Mouse (Mus musculus) forebrain, embryonic 16.5 days (tissue): ENCODE data around the gene Ndufa13. TPM values are rescaled to one million over a fixed set of nuclear protein-coding genes. Genes with fewer than 3 reads are reported as not detected.
"Not testable (repeated sequence)": the region's sequence is repeated elsewhere in the genome, so short reads cannot be mapped to it uniquely, and the experiment has no call there.

Source experiments
- ATAC-seq: fragments of 200-750 bp; cut with Nextera tagmentation; 2 replicates; pipeline ENCODE4 v1.8.0; 2017; ENCODE audit warnings: mild to moderate bottlenecking, moderate library complexity
- H3K27ac ChIP-seq: fragments of 300-500 bp; sonication (generic); 2 replicates; pipeline ENCODE4 v1.5.1; 2014; ENCODE audit warnings: low read length, control low read depth
- H3K27me3 ChIP-seq: fragments of 300-500 bp; sonication (generic); replicated peaks from 2 replicates; pipeline ENCODE4 v1.6.1; 2014; ENCODE audit warnings: low read length; ENCODE audit not compliant: control insufficient read depth, insufficient read depth
- H3K36me3 ChIP-seq: fragments of 300-500 bp; sonication (generic); 2 replicates; pipeline ENCODE4 v1.6.1; 2014; ENCODE audit not compliant: control insufficient read depth, insufficient read depth
- H3K4me1 ChIP-seq: fragments of 300-500 bp; sonication (generic); replicated peaks from 2 replicates; pipeline ENCODE4 v1.6.1; 2014; ENCODE audit warnings: low read length; ENCODE audit not compliant: control insufficient read depth, insufficient read depth
- H3K4me2 ChIP-seq: fragments of 300-500 bp; sonication (generic); 2 replicates; pipeline ENCODE4 v1.6.1; 2014; ENCODE audit warnings: mild to moderate bottlenecking, low read length, control low read depth
- H3K4me3 ChIP-seq: fragments of 300-500 bp; sonication (generic); replicated peaks from 2 replicates; pipeline ENCODE4 v1.5.1; 2014; ENCODE audit warnings: mild to moderate bottlenecking, low read length, control low read depth
- H3K9ac ChIP-seq: fragments of 300-500 bp; sonication (generic); replicated peaks from 2 replicates; pipeline ENCODE4 v1.6.1; 2014; ENCODE audit warnings: low read depth, low read length, control low read depth
- H3K9me3 ChIP-seq: fragments of 300-500 bp; sonication (generic); 2 replicates; pipeline ENCODE4 v1.6.1; 2016; ENCODE audit warnings: low read length; ENCODE audit not compliant: control insufficient read depth
- WGBS: fragments of 180-500 bp; shearing (Covaris S2); extraction: QIAGEN DNeasy Blood & Tissue Kit; methylation state at CpG from one replicate; pipeline ENCODE4 v1.1.7; 2014; 5-methylcytosine and 5-hydroxymethylcytosine counted together
- polyA plus RNA-seq: library from polyadenylated mRNA; unstranded; fragments of >200 nt; fragmentation: Nextera tagmentation; extraction: Ambion mirVana; gene quantifications from 2 replicates; pipeline ENCODE4 v1.2.1, GENCODE M21; 2015

Gene Ndufa13
- polyA plus RNA-seq = 144 and 145 TPM in 2 replicates

DNA sequence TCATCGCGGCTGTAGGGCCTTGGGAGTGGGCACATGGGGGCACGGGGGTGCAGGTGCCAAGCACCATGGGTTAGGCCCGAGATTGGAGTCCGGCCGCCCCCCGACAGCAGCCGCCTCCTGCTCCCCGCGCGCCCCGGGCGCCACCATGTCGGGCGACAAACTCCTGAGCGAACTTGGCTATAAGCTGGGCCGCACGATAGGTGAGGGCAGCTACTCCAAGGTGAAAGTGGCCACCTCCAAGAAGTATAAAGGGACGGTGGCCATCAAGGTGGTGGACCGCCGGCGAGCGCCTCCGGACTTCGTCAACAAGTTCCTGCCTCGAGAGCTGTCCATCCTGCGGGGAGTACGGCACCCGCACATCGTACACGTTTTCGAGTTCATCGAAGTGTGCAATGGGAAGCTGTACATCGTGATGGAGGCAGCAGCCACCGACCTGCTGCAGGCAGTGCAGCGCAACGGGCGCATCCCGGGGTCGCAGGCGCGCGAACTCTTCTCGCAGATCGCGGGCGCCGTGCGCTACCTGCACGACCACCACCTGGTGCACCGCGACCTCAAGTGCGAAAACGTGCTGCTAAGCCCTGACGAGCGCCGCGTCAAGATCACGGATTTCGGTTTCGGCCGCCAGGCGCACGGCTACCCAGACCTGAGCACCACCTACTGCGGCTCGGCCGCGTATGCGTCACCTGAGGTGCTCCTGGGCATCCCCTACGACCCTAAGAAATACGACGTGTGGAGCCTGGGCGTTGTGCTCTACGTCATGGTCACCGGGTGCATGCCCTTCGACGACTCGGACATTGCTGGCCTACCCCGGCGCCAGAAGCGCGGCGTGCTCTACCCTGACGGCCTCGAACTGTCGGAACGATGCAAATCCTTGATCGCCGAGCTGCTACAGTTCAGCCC is at the start of gene Ndufa13, which contains the start of the genes Tssk6 and Yjefn3:
Ndufa13 (minus strand) TSS at position 396 of the 900 bp plus-strand sequence.
Tssk6 (plus strand) TSS at position 22 of the 900 bp plus-strand sequence.
Yjefn3 (minus strand) TSS at position 550 of the 900 bp plus-strand sequence.
- H3K9me3 ChIP-seq = no peaks in the 10 kb centered on the region
- WGBS = 4% methylated on average over 89 of the region's 89 CpGs
- no peaks in the 10 kb centered on the region for H3K27me3 ChIP-seq
- H3K4me1 ChIP-seq = peaks cover 31% of the 10 kb centered on the region
- ATAC-seq = peak; percentile 2
- peak within 1 kb of the TSS; percentile 86 for H3K4me3 ChIP-seq
- H3K4me2 ChIP-seq = peak within 1 kb of the TSS; percentile 98
- H3K36me3 ChIP-seq = no peaks in the 10 kb centered on the region
- peak within 1 kb of the TSS; percentile 80 for H3K9ac ChIP-seq
- peak within 1 kb of the TSS; percentile 88 for H3K27ac ChIP-seq

- no peak overlapping the region for H3K27ac ChIP-seq
- H3K9me3 ChIP-seq = no peaks in the 10 kb centered on the region
- no peaks in the 10 kb centered on the region for H3K27me3 ChIP-seq
- no peaks in the 10 kb centered on the region for H3K4me1 ChIP-seq
- no peak for ATAC-seq
- H3K36me3 ChIP-seq = no peaks in the 10 kb centered on the region
- no peak overlapping the region for H3K4me2 ChIP-seq
- no peak overlapping the region for H3K9ac ChIP-seq
- H3K4me3 ChIP-seq = no peak overlapping the region
- WGBS = 92% methylated on average over 2 of the region's 2 CpGs
Observed at GRCm38 (mm10) chr8:69950300-69950699, 47.9 kb upstream of the Ndufa13 start.

GRCm38 (mm10) chr8:69942495-69942894 is 40.1 kb upstream of the Ndufa13 start:
- H3K9me3 ChIP-seq, H3K27ac ChIP-seq, H3K4me2 ChIP-seq, H3K4me1 ChIP-seq, H3K27me3 ChIP-seq, H3K4me3 ChIP-seq, H3K9ac ChIP-seq, H3K36me3 ChIP-seq, ATAC-seq: not testable (repeated sequence)
- 89% methylated on average over 2 of the region's 3 CpGs for WGBS

GRCm38 (mm10) chr8:69940386-69940785 is 38.0 kb upstream of the Ndufa13 start:
- no peaks in the 10 kb centered on the region for H3K9me3 ChIP-seq

GRCm38 (mm10) chr8:69939633-69940032 is 37.3 kb upstream of the Ndufa13 start:
- no peak for ATAC-seq
- Histone ChIP-seq H3K9ac (no peak overlapping the region), H3K27ac (no peak overlapping the region), H3K36me3 (no peaks in the 10 kb centered on the region), H3K9me3 (no peaks in the 10 kb centered on the region), H3K4me2 (no peak overlapping the region), H3K4me3 (no peak overlapping the region), H3K4me1 (no peaks in the 10 kb centered on the region), H3K27me3 (no peaks in the 10 kb centered on the region)
- 54% methylated on average over 3 of the region's 3 CpGs for WGBS

More at GRCm38 (mm10) chr8:69940386-69940785, 38.0 kb upstream of the Ndufa13 start:
- no peaks in the 10 kb centered on the region for H3K4me1 ChIP-seq
- no peak overlapping the region for H3K9ac ChIP-seq
- no peaks in the 10 kb centered on the region for H3K27me3 ChIP-seq
- no peak overlapping the region for H3K27ac ChIP-seq
- H3K4me2 ChIP-seq = no peak overlapping the region
- 86% methylated on average over 2 of the region's 2 CpGs for WGBS
- ATAC-seq = no peak
- H3K36me3 ChIP-seq = no peaks in the 10 kb centered on the region
- no peak overlapping the region for H3K4me3 ChIP-seq

DNA sequence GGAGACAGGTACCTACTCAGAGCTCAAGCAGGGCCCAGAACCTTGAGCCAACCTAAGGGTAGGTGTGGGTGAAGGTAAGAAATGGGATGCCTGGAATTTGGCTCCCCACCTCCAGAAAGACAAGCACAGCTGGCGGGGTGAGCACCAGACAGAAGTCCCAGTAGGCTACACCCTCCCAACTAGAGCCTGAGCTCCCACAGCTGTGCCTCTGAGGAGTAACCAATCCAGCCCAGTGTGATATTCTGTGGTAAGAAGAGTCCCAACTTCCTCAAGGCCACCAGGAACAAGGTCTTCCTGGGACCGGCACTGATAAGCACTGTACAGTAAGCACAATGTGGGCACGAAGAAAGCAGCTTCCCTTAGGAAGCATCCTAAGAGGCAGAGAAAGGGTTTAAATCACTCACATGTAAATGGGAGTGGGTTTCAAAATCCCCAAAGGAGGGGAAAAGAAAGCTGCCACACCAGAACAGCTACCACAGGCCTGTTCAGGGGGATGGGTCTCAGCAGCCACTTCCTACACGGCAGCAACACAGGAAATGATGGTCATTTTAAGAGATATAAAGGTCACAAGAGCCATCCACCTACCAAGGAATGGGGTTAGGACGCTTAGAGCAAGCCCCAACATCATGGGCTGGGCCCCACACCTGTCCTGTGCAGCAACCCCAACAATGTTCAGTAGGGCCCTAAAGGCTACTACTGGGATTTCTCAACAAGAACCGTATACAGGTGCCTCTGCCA is 36.1 kb upstream of the Ndufa13 start:
- H3K4me2 ChIP-seq = no peak overlapping the region
- ATAC-seq = no peak
- no peaks in the 10 kb centered on the region for H3K4me1 ChIP-seq
- 92% methylated on average over 6 of the region's 6 CpGs for WGBS
- H3K4me3 ChIP-seq = no peak overlapping the region
- no peak overlapping the region for H3K9ac ChIP-seq
- no peak overlapping the region for H3K27ac ChIP-seq
- H3K9me3 ChIP-seq = no peaks in the 10 kb centered on the region
- H3K27me3 ChIP-seq = no peaks in the 10 kb centered on the region
- H3K36me3 ChIP-seq = no peaks in the 10 kb centered on the region

DNA sequence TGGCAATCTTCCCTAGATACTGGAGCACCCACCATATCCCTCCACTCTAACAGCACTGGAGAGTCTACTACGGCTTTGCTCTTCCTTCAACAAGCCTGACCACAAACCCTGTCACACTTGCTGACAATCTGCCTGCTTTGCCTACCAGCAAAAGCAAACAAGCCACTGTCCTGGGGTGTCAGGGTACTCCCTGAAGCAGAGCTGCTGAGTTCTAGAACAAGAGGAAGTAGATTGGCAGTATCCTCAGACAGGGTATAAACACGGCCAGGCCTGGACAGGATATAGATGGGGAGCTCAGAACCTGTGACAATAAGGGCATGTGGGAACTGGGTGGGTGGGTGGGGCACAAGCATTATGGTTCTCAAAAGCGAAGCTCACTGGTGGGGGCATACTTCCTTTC is 35.1 kb upstream of the Ndufa13 start:
- H3K27me3 ChIP-seq = no peaks in the 10 kb centered on the region
- no peak overlapping the region for H3K27ac ChIP-seq
- H3K4me3 ChIP-seq = no peak overlapping the region
- H3K9me3 ChIP-seq = no peaks in the 10 kb centered on the region
- 81% methylated on average over 3 of the region's 3 CpGs for WGBS
- no peak overlapping the region for H3K9ac ChIP-seq
- no peak overlapping the region for H3K4me2 ChIP-seq
- H3K36me3 ChIP-seq = no peaks in the 10 kb centered on the region
- no peaks in the 10 kb centered on the region for H3K4me1 ChIP-seq
- no peak for ATAC-seq

DNA sequence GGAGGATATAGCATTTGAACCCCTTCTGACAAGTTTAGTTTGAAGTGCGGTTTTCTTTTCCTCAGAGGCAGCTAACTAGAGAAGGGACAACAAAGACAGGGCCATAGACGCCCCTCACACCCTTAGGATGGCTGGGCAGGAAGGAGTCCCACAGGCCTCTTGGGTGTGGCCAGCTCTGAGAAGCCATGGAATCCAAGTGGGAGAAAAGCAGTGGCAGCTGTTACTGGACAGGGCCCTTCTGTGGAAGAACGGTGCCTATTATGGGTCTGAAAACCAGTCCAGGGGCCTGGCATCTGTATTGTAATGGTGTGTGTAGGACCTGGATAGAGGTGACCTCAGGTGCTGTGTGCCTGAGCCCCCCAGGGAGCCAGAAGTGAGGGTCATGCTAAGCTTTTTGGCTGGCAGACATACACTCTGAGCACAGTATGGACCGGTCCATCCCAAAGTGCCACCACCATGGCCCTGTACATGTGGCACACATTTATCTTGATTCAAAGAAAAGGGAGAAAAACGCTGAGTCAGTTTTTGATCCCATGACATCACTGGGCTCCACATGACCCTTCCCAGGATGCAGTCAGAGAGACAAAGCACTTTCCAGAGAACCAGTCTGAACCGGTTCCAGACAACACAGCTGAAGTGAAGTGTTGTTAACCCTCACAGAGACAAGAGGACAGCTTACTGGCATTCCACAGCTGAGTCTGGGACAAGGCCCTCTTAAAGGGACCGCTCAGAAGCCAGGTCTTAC is 33.9 kb upstream of the Ndufa13 start:
- Histone ChIP-seq H3K27ac (no peak overlapping the region; the same call in 1 of the 2 replicates), H3K4me3 (no peak overlapping the region), H3K4me2 (no peak overlapping the region), H3K27me3 (no peaks in the 10 kb centered on the region), H3K9me3 (no peaks in the 10 kb centered on the region), H3K9ac (no peak overlapping the region), H3K36me3 (no peaks in the 10 kb centered on the region), H3K4me1 (no peaks in the 10 kb centered on the region)
- peak; percentile 38; the same call in 1 of the 2 replicates for ATAC-seq
- 54% methylated on average over 7 of the region's 7 CpGs for WGBS

- no peak for ATAC-seq
- H3K9ac ChIP-seq = no peak overlapping the region
- no peaks in the 10 kb centered on the region for H3K27me3 ChIP-seq
- H3K36me3 ChIP-seq = no peaks in the 10 kb centered on the region
- no peak overlapping the region for H3K4me3 ChIP-seq
- H3K4me1 ChIP-seq = no peaks in the 10 kb centered on the region
- no peaks in the 10 kb centered on the region for H3K9me3 ChIP-seq
- H3K27ac ChIP-seq = no peak overlapping the region
- H3K4me2 ChIP-seq = no peak overlapping the region
- WGBS = 89% methylated on average over 3 of the region's 3 CpGs
Observed at GRCm38 (mm10) chr8:69935431-69935830, 33.1 kb upstream of the Ndufa13 start.
